Mouse (Mus musculus): ENCODE results near the gene Ccdc62. TPM values are rescaled to one million over a fixed set of nuclear protein-coding genes. Genes with fewer than 3 reads are reported as not detected.

Gene Ccdc62
- polyA plus RNA-seq, 1 experiment from 2014 or later: 7.1 TPM

GRCm38 (mm10) chr5:123906976-123907630, 23.4 kb upstream of the Ccdc62 start, which contains the start of gene Denr:
Gene Denr, plus strand, starts transcription at chr5:123907175.
- Histone ChIP-seq H3K27ac (peak within 1 kb of the TSS; percentile 85), H3K4me2 (ENCODE audit: low read length) (peak within 1 kb of the TSS; percentile 83), H3K27me3 (ENCODE audit: insufficient read depth, low read length) (no peaks in the 10 kb centered on the region), H3K36me3 (ENCODE audit: insufficient read depth, low read length) (peaks cover 10% of the 10 kb centered on the region; the same call in 1 of the 2 replicates), H3K4me1 (replicated peaks; ENCODE audit: insufficient read depth, low read length) (peaks cover 9% of the 10 kb centered on the region; the same call in 1 of the 2 replicates), H3K9ac (ENCODE audit: low read depth, low read length) (peak within 1 kb of the TSS; percentile 97), H3K4me3 (replicated peaks; ENCODE audit: low read depth, low read length) (peak within 1 kb of the TSS; percentile 91), H3K9me3 (replicated peaks; ENCODE audit: low read length) (no peaks in the 10 kb centered on the region)
- TF ChIP-seq CTCF (IDR thresholded peaks at IDR 0.05; ENCODE audit: low read depth): peak; percentile 98
- under 1% methylated on average over 61 of the region's 61 CpGs for WGBS
- ATAC-seq (replicated peaks; ENCODE audit: low FRiP score, low read depth): peak; percentile 94
- DNase-seq (ENCODE audit: low spot score): peak; percentile 97

- peak overlapping the region; percentile 91 for H3K4me3 ChIP-seq (replicated peaks; ENCODE audit: low read depth, low read length)
- peaks cover 10% of the 10 kb centered on the region; the same call in 1 of the 2 replicates for H3K36me3 ChIP-seq (ENCODE audit: insufficient read depth, low read length)
- peak overlapping the region; percentile 97 for H3K9ac ChIP-seq (ENCODE audit: low read depth, low read length)
- peaks cover 9% of the 10 kb centered on the region; the same call in 1 of the 2 replicates for H3K4me1 ChIP-seq (replicated peaks; ENCODE audit: insufficient read depth, low read length)
- no peaks in the 10 kb centered on the region for H3K27me3 ChIP-seq (ENCODE audit: insufficient read depth, low read length)
- no peaks in the 10 kb centered on the region for H3K9me3 ChIP-seq (replicated peaks; ENCODE audit: low read length)
- no peak for TF ChIP-seq CTCF (IDR thresholded peaks at IDR 0.05; ENCODE audit: low read depth)
- no peak for DNase-seq (ENCODE audit: low spot score)
- peak overlapping the region; percentile 85 for H3K27ac ChIP-seq
- ATAC-seq (replicated peaks; ENCODE audit: low FRiP score, low read depth): no peak; the same call in 1 of the 2 replicates
- H3K4me2 ChIP-seq (ENCODE audit: low read length): peak overlapping the region; percentile 83
- 3% methylated on average over 10 of the region's 10 CpGs for WGBS
These were observed 22.9 kb upstream of the Ccdc62 start for GRCm38 (mm10) chr5:123907631-123907977.

GRCm38 (mm10) chr5:123914852-123915251, 15.6 kb upstream of the Ccdc62 start:
- H3K36me3 ChIP-seq (ENCODE audit: insufficient read depth, low read length): peaks cover 34% of the 10 kb centered on the region
- no peak overlapping the region for H3K4me3 ChIP-seq (replicated peaks; ENCODE audit: low read depth, low read length)
- WGBS: 95% methylated on average over 3 of the region's 3 CpGs
- TF ChIP-seq CTCF (IDR thresholded peaks at IDR 0.05; ENCODE audit: low read depth): no peak
- H3K4me1 ChIP-seq (replicated peaks; ENCODE audit: insufficient read depth, low read length): no peaks in the 10 kb centered on the region
- H3K9ac ChIP-seq (ENCODE audit: low read depth, low read length): no peak overlapping the region
- H3K9me3 ChIP-seq (replicated peaks; ENCODE audit: low read length): no peaks in the 10 kb centered on the region
- DNase-seq (ENCODE audit: low spot score): no peak
- no peak overlapping the region for H3K4me2 ChIP-seq (ENCODE audit: low read length)
- no peak overlapping the region for H3K27ac ChIP-seq
- no peaks in the 10 kb centered on the region for H3K27me3 ChIP-seq (ENCODE audit: insufficient read depth, low read length)
- no peak for ATAC-seq (replicated peaks; ENCODE audit: low FRiP score, low read depth)

- Histone ChIP-seq H3K9me3 (replicated peaks; ENCODE audit: low read length) (no peaks in the 10 kb centered on the region), H3K4me3 (replicated peaks; ENCODE audit: low read depth, low read length) (no peak overlapping the region), H3K27ac (no peak overlapping the region), H3K4me2 (ENCODE audit: low read length) (no peak overlapping the region), H3K36me3 (ENCODE audit: insufficient read depth, low read length) (peaks cover 61% of the 10 kb centered on the region), H3K4me1 (replicated peaks; ENCODE audit: insufficient read depth, low read length) (no peaks in the 10 kb centered on the region), H3K9ac (ENCODE audit: low read depth, low read length) (no peak overlapping the region), H3K27me3 (ENCODE audit: insufficient read depth, low read length) (no peaks in the 10 kb centered on the region)
- ATAC-seq (replicated peaks; ENCODE audit: low FRiP score, low read depth) (no peak), DNase-seq (ENCODE audit: low spot score) (no peak)
- 93% methylated on average over 6 of the region's 6 CpGs for WGBS
- no peak for TF ChIP-seq CTCF (IDR thresholded peaks at IDR 0.05; ENCODE audit: low read depth)
These were observed 8.4 kb upstream of the Ccdc62 start for GRCm38 (mm10) chr5:123922112-123922511.

GRCm38 (mm10) chr5:123927118-123927517, 3.4 kb upstream of the Ccdc62 start, which contains the start of gene Gm43518:
Gene Gm43518, plus strand, starts transcription at chr5:123927418.
- no peak within 1 kb of the TSS for H3K4me3 ChIP-seq (replicated peaks; ENCODE audit: low read depth, low read length)
- DNase-seq (ENCODE audit: low spot score): no peak
- no peak for ATAC-seq (replicated peaks; ENCODE audit: low FRiP score, low read depth)
- H3K9ac ChIP-seq (ENCODE audit: low read depth, low read length): no peak within 1 kb of the TSS
- H3K27ac ChIP-seq: no peak within 1 kb of the TSS
- H3K9me3 ChIP-seq (replicated peaks; ENCODE audit: low read length): no peaks in the 10 kb centered on the region
- H3K4me1 ChIP-seq (replicated peaks; ENCODE audit: insufficient read depth, low read length): no peaks in the 10 kb centered on the region
- no peak within 1 kb of the TSS for H3K4me2 ChIP-seq (ENCODE audit: low read length)
- WGBS: 91% methylated on average over 9 of the region's 9 CpGs
- no peak for TF ChIP-seq CTCF (IDR thresholded peaks at IDR 0.05; ENCODE audit: low read depth)
- H3K36me3 ChIP-seq (ENCODE audit: insufficient read depth, low read length): peaks cover 47% of the 10 kb centered on the region
- no peaks in the 10 kb centered on the region for H3K27me3 ChIP-seq (ENCODE audit: insufficient read depth, low read length)

GRCm38 (mm10) chr5:123931131-123931530, 652 bp downstream of the Ccdc62 start:
- H3K36me3 ChIP-seq (ENCODE audit: insufficient read depth, low read length): peaks cover 16% of the 10 kb centered on the region; the same call in 1 of the 2 replicates
- H3K9me3 ChIP-seq (replicated peaks; ENCODE audit: low read length): no peaks in the 10 kb centered on the region
- no peak for ATAC-seq (replicated peaks; ENCODE audit: low FRiP score, low read depth)
- TF ChIP-seq CTCF (IDR thresholded peaks at IDR 0.05; ENCODE audit: low read depth): no peak
- peak overlapping the region; percentile 81 for H3K4me3 ChIP-seq (replicated peaks; ENCODE audit: low read depth, low read length)
- WGBS: 49% methylated on average over 13 of the region's 13 CpGs
- peak overlapping the region; percentile 86 for H3K4me2 ChIP-seq (ENCODE audit: low read length)
- no peaks in the 10 kb centered on the region for H3K4me1 ChIP-seq (replicated peaks; ENCODE audit: insufficient read depth, low read length)
- no peak for DNase-seq (ENCODE audit: low spot score)
- no peaks in the 10 kb centered on the region for H3K27me3 ChIP-seq (ENCODE audit: insufficient read depth, low read length)
- H3K27ac ChIP-seq: peak overlapping the region; percentile 85
- H3K9ac ChIP-seq (ENCODE audit: low read depth, low read length): peak overlapping the region; percentile 93

All from kidney, postnatal 0 days (tissue).